Mouse (Mus musculus) spleen, adult 12 weeks (tissue): ENCODE data around the gene Ctrb1.

Experiments used
- DNase-seq: peaks from one replicate; pipeline ENCODE4 v3.0.0; 2022; ENCODE audit warnings: low spot score

The Ctrb1 gene

DNA sequence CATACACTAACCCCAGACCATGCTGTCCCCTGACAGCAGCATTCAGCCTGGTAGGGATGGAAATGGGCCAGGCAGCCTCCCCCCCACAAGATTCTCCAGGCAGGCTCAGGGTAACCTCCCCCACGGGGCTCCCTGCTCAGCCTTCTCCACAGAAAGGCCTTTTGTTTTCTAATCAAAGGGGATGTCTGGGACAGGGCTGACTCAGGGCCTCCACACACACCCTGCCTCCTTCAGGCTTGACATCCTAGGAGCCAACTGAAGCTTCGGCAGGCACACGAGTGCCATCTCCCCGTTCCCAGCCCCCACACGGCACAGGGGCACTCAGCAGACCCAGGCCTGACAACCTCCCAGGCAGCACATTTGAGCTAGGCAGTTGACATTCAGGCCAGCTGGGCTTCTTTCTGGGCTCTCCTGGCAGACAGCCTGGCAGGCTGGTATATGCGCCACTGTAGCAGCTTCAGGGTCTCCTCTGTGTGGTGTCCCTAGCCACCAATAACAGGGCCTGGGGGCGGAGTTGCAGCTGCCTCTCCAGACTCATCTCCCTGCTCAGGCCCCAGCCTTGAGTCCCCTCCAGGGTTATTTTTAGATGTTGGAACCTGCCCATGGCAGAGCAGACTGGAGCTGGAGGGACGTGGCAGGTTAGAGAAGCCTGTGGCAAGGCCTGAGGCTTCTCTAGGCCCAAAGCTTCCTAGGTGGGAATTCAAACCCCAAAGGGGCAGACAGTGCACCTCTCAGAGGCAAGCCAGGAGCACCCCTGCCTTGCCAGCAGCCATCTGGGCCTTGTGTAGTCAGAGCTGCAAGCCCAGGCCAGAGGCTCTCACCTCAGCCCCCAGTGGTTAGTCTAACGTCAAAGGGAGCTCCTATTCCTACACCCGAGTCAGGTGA, 26.0 kb upstream of the Ctrb1 start:
- DNase-seq: no peak

DNA sequence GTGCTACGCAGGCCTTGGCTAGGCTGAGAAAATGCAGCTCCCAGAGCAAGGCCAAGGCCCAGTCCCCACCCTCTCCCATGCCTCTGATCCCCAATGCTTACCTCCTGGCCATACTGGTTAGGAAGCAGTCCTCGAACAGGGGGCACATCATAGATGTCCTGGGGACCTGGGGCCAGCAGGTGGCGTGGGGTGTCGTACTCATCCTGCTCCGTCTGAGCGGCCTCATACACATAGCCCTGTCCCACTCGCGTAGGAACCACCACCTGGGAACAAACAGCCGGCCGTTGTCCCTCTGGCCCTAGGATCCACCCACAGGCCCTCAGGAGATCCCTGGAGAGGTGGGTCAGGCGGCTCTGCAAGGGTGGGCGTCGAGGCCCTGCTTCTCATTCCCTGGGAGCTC, 24.7 kb upstream of the Ctrb1 start:
- DNase-seq: no peak

DNA sequence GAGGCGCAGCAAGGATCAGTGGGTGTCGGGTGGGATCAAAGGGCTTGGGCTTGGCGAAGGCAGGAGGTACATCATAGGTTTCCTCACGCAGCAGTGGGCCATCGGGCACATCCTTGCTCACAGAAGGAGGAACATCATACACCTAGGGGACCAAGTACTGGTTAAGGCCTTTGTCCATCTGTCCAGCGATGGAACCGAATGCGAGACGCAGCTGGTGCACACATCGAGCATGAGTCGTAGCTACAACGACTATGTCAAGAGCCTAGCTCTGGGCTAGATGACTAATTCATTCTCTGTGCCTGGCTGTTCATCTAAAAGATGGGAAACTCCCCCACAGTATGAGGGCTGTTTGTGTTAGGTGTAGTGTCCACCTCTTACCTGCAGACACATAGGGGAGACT, 23.5 kb upstream of the Ctrb1 start:
- no peak for DNase-seq

DNA sequence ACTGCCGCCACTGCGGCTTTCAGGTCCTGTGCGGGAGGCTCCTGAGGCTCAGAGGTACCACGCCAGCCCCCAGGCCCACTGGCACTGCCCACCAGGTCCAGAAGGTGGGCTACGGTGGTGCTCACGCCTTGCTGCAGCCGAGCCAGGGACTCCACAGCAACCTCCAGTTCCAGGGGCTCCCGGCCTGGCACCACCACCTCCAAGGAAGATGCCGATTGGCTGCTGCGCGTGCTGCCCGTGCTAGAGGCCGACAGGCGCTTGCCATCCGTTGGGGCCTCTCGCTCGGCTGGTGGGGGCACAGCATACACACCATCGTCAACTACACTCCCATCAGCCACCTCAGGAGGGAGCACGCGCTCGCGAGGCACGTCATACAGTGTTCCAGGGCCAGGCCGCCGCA, 23.0 kb upstream of the Ctrb1 start:
- no peak for DNase-seq

DNA sequence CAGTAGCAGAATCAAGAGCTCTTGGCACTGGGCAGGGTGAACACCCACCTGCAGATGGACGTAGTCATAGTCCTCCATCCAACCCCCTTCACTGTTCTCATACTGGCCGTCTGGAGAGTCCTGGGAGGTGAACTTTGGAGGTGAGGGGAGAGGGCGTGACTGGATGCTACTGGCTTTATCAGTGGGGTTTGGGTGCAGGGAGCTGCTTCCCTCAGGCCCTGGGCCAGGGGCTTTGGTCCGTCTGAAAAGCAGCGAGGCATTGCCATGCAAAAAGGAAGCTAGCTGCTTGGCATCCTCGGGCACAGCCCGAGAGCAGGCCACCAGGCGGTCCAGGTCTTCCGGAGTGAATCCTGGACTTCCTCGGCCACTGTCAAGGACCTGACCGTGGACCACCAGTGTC, 22.5 kb upstream of the Ctrb1 start:
- DNase-seq: no peak

DNA sequence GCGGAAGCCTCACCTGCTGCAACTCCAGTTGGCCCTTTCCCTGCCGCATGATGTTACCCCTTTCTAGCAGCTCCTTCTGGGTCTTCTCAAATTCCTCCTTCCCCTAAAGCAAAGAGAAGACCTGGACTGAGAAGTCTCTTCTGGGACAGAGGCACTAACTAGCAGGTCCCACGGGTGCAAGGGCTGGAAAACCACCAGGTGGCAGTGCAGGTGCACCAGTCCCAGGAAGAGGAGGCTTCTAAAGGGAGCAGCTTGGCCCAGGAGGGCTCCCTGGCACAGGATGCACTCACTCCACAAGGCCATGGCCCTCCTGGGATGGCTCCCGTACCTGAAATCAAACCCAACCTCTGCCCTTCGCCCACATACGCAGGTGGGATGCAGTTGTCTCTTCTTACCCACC, 21.8 kb upstream of the Ctrb1 start:
- no peak for DNase-seq

DNA sequence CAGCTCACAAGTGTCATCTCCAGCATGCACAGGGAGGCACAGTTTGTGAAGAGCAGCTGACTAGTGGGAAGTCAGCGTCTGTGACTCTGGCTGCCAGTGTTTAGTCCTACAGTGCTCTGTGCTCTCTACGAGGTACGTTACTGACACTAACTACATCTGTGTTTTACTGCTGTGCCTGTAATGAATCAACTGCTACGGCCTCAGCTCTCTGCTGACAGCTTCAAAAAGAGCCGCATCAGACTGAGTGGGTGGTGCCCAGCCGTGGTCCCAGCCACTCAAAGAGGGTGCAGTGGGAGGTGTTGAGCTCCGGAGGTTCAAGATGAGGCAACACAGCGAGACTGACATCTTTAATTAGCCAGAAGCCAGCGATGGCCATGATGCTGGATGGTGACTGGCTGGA, 21.3 kb upstream of the Ctrb1 start:
- no peak for DNase-seq

DNA sequence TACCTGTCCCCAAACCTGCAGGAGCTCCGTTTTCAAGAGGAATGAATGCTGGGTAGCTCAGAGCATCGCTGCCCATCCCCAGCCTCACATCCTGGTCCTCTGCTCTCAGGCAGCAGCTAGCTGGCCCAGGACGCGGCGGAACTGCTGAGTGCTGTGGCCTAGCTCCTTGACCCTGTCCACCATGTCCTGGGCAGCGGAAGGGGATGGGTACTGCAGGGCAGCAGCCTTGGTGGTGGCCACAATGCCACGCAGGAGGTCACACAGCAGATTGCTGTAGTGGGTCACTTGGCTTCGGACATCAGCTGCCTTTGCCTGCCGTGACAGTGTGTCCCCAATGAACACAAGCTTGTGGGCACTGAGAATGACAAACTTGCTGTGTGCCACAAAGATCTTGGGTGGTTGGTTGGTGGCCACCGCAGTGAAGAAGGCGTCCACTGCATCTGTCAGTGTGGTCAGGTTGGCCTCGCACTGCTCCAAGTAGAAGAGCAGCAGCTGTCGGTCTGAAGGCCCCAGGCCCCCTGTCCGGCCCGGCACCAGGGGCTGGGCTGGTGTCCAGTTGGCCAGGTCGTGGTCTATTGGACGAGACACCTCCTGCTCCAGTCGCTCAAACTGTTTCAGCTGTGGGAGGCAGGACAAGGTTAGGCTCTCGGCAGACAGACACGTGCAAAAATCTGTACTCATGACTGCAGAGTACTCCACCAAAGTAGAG, 20.1 kb upstream of the Ctrb1 start:
- no peak for DNase-seq

DNA sequence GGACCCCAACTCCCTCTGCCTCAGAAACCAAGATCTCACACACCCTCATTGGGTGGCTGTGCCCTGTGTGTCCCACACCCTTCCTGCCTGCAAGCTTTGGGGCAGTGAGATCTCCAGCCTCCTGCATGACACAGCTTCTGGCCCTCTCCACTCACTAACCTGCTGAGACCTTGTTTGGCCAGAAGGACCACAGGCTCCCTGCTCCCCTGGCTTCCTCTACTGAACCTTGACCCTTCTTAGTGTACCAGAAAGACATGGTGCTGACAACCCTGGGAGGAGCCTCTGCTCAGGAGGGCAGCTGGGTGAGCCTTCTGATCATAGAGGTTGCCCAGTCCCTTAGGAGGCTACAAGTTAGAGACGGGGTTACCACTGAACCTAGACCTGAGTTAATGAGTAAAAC, 18.4 kb upstream of the Ctrb1 start:
- DNase-seq: no peak

DNA sequence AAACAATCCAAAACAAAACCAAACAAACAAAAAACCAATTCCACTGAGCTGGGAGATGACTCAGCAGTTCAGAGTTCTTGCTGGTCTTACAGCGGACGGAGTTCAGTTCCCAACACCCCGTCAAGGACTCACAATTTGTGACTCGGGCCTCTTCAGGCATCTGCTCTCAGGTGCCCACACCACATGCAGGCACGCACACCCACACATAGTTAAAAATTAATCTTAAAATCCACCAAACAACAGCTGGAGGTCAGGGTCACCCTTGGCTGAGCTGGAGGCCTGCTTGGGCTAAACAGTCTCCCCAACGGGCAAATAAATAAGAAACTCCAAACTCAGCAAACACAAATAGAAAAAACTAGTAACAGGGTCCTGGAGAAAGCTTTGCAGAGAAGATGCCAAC, 17.5 kb upstream of the Ctrb1 start:
- no peak for DNase-seq

DNA sequence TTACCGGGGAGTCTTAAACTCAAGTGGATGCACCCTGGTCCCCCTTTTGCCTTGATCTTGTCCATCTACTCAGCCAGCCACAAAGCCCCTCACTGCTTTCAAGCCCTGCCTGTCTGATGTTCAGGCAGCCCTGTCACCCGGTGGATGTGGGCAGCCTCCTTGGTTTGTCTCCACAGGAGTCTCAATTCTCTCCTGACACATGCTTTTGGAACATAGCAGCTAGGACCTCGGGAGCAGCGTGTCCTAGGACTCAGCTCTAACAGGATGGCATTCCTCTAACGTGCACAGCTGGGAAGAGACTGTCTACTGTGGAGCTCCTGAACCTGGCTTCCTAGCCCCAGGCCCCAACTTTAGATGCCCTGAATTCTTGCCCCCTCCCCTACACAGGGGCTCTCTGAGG, 14.9 kb upstream of the Ctrb1 start:
- no peak for DNase-seq

DNA sequence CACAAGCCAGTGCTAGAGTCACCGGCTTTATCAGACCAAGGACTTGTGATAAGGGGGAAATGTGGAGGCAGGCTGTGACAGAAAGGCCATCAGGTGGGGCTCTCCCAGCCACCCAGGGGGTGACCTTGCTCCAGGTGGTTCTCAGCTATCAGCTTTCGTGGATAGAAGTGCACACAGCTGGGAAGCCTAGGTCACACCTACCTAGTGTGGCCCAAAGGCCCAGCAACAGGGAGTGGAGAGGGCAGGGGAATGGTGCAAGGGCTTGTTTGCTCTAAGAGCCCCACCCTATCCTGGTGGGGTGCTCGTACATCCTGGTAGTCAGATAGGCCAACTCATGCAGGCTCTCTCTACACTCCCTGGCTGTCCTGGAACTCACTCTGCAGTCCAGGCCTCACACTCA, 14.4 kb upstream of the Ctrb1 start:
- no peak for DNase-seq

DNA sequence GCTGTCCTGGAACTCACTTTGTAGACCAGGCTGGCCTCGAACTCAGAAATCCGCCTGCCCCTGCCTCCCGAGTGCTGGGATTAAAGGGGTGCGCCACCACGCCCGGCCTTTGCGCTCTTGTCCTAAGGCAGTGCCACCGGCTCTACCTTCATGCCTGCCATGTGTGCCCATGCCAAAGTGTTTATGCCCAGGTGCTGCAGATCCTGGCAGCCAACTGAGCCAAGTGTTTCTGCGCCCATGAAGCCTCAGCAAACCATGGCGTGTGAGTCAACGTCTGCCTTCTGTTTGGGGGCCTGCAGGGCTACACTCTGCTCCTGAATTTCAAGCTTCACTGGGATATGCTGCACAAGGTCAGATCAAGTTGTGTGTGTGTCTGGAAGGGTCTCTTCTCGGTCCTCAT, 13.8 kb upstream of the Ctrb1 start:
- no peak for DNase-seq

DNA sequence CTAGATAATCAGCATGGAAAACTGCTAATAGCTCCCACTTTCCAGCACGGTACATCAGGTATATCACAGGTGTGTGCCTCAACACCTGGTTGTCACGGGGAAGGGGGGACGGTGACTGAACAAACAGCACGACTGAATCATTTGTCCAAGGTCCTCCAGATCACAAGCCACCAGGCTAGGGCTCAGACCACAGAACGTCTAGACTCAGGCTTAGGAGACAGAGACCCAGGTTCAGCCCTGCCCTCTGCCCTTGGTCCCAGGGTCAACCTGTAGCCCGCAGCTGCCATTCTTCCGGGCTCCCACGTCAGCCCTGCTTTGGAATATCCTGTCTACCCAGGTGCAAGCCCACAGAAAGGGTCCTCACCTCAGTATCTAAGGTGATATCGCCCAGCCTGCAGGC, 10.6 kb upstream of the Ctrb1 start:
- no peak for DNase-seq

DNA sequence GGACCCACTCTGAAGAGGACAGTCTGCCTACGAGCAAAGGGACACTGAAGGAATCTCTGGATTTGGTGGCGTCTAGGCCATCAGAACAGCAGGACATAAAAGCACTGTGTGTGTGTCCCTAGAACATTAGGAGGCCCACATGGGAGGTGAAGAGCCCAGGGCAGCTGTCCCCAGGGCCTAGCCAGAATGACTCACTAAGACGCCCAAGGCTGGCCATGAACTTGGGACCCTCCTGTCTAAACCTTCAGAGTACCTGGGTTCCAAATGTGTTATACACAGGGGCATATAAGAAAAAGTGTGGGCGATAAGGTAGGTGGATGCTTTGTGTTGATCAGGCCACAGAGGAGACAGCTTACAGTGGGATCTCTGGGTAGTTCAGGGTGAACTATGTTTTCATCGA, 9.9 kb upstream of the Ctrb1 start:
- no peak for DNase-seq

DNA sequence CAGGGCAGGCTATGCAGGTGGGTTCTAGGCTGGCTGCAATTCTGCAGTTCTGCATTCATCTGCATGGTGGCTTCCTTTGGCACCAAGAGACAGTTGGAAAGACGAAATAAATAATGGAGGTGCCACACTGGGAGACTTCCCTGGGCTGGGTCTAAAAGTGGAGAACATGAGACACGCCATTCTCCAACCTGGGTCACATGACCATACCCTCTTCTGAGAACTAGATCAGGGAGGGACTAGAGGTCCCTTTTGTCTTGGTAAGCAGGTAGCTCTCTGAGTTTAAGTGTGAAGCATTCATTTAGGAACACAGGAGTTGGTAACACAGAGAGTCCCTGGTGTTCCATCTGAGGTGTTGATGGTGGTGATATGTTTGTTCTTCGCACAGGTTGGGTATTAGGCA, 9.4 kb upstream of the Ctrb1 start:
- DNase-seq: no peak

DNA sequence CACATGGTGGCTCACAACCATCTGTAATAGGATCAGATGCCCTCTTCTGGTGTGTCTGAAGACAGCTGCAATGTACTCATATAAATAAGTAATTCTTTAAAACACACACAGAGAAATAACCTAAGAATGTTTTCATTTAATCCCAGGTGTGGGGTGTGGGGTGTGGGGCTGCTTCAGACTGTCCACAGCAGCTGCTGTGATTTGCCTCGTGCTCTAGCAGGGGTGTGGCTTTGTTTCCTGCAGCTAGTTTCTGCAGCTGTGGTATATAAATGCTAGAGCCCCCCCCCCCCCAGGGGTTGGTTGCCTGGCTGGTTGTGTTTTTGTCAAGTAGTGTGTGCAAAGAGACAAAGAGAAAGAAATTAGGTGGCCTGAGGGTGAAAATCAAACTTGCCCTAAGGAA, 8.2 kb upstream of the Ctrb1 start:
- no peak for DNase-seq

DNA sequence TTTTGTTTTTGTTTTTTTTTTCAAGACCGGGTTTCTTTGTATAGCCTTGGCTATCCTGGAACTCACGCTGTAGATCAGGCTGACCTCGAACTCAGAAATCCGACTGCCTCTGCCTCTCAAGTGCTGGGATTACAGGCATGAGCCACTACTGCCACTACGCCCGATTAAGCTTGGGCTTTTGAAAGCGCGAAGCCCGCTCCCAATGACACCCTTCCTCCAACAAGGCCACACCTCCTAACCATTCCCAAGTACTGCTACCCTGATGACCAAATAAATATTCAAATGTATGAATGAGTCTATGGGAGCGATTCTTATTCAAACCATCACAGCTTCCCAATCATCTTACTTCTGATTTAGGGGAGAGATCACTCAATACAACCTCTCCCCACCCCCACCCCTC, 6.8 kb upstream of the Ctrb1 start:
- DNase-seq: no peak

DNA sequence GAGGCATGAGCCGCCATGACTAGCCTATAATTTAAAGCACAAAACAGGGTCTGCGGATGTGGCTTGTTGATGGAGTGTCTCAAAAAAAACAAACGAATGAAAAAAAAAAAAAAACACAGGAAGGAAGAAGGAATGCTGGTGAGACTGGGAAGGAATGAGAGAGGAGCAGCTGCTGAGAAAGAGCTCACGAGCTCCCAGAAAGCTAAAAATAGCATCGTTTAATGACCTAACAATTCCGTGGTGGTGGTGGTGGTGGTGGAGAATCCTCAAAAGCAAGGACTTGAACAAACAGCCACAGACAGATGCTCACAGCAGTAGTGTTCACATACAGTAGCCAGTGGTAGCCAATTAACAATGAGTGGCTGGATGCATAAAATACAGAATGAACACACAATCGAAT, 4.6 kb upstream of the Ctrb1 start:
- no peak for DNase-seq

DNA sequence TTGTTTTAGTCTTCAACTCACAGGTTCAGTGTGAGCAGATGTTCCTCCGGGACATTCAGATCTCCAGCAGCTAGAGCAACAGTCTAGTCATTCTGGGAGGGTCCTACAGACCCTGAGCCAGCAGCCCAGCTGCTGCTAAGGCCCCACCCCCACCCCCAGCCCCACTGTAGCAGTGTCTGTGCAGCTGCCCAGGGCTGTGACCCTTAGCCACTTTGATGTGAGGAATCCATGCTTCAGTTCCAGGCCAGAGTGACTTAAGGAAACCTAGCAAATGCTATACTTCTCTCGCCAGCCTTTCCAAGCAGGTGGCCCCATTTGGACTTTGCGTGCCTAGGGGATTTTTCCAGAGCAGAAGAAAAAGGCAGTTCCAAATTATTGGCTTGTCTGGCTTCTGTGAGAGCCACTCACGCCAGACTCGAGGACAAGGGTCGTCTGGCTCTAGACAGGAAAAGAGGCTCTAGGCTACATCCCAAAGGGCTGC, 2.5 kb upstream of the Ctrb1 start:
- DNase-seq: no peak

DNA sequence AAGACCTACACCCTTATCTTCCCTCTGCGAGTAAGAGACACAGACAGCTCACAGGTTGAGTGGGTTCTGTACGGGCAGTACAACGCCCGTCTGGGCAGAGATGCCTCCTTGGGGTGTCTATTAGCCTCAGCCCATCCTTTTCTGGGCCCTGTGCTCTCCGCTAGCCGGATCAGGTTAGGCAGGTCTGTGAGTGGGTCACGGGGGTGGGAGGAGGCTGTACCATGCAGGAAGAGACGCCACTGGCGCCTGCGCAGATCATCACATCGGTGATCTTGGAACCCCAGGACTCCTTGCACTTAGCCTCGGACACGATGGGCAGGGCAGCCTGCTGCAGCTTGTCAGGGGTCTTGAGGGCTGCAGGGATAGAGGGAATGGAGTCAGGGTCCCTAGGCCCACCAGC, 3.9 kb downstream of the Ctrb1 start:
- DNase-seq: no peak

DNA sequence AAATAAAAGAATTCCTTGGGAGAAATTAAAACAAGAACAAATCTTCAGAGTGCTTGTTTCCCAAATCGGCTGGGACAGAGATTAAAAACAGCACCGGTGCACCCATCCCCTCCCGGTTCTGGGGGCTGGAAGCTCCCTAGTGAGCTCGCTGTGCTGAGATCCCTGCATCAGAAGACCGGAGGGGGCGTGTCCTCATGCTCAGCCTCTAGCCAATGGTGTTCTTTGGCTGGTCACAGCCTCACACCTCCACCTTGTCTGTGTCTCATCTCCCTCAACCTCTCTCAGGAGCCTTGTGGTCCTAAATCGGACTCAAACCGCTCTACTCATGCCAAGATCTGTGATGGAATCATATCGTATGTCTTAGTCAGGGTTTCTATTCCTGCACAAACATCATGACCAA, 8.3 kb downstream of the Ctrb1 start:
- no peak for DNase-seq

DNA sequence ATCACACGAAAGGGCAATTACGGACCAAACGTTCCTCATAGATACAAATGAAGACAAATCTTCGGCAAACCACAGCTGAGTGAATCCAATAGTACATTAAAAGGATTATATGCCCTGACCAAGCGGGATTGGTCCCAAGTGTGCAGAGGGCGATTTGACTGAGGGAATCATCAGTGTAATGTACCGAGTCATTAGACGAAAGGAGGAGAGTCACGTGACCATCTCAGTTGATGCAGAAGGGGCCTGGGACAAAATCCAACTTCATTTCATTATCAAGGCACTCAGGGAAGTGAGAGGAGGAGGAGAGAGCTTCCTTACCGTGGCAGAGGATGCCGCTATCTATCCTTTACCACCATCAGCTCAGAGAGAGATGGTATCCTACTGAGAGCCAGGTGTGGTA, 9.7 kb downstream of the Ctrb1 start:
- no peak for DNase-seq
